In the genomic region with DNA sequence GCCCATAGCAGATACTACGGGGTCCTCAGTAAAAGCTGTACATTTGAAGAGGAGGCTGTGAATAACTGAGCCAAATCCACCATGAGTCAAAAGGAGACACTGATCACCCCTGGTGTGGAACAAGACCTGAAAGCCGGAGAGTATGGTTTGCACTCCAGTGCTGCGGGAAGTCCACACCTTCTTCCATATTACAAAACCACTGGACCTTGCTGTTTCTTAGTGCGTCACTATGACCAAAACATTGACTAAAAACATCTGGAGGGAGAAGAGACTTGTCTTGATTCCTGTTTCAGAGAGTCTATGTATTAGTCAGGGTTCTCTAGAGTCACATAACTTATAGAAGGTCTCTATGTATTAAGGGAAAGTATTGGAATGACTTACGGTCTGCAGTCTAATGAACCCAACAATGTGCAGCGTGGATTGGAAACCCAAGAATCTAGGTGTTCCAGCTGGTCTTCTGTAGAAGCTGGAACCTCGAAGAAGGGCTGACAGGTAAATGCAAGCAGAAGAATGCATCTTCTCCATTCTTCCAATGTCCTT, we compare ENCODE assay signal across 8 mouse cellular contexts. TPM values are rescaled to one million over a fixed set of nuclear protein-coding genes. Genes with fewer than 3 reads are reported as not detected.
DNase-seq lines count a peak whose midpoint lies in the region; ATAC-seq lines count a peak whose summit lies in the region.

A gene (minus strand): TSS at position 490 of the 540 bp plus-strand sequence.

- intact Hi-C loops in gastrocnemius, postnatal 36 days (cut with DNase I): loop anchor here (10.0 kb wide), 1 partner anchor 47 kb away; no protein-coding TSS in a partner anchor

- no peaks in the 10 kb centered on the region for H3K9me3 ChIP-seq in intestine, embryonic 15.5 days
- no peaks in the 10 kb centered on the region for H3K9me3 ChIP-seq in midbrain, embryonic 10.5 days (replicated peaks)

- H3K36me3 ChIP-seq in intestine, embryonic 15.5 days: no peaks in the 10 kb centered on the region
- H3K36me3 ChIP-seq in midbrain, embryonic 10.5 days: no peaks in the 10 kb centered on the region

- no peak within 1 kb of the TSS for H3K27ac ChIP-seq in intestine, embryonic 15.5 days
- H3K27ac ChIP-seq in midbrain, embryonic 10.5 days (replicated peaks): no peak within 1 kb of the TSS

- H3K27me3 ChIP-seq in intestine, embryonic 15.5 days (replicated peaks): no peaks in the 10 kb centered on the region
- no peaks in the 10 kb centered on the region for H3K27me3 ChIP-seq in midbrain, embryonic 10.5 days (ENCODE audit: low read depth, poor library complexity, severe bottlenecking)

- 95% methylated on average over 7 of the region's 7 CpGs for WGBS in intestine, embryonic 15.5 days
- WGBS in midbrain, embryonic 10.5 days: 92% methylated on average over 7 of the region's 7 CpGs

- peak; percentile 61 for DNase-seq in heart, adult 11 months
- DNase-seq in heart, adult 9 months (ENCODE audit: low spot score in 2 of 2): no peak
- DNase-seq in adrenal gland, postnatal 4 days (ENCODE audit: low spot score in 2 of 2): no peak
- DNase-seq in gastrocnemius, postnatal 36 days: no peak
- DNase-seq in midbrain, embryonic 10.5 days (ENCODE audit: low spot score): no peak
- DNase-seq in right cerebral cortex, postnatal 36 days (ENCODE audit: low spot score in 2 of 2): no peak
- no peak for DNase-seq in urinary bladder, postnatal 36 days (ENCODE audit: low spot score in 2 of 2)

- H3K4me3 ChIP-seq in intestine, embryonic 15.5 days (replicated peaks): no peak within 1 kb of the TSS
- no peak within 1 kb of the TSS for H3K4me3 ChIP-seq in midbrain, embryonic 10.5 days

- no peaks in the 10 kb centered on the region for H3K4me1 ChIP-seq in intestine, embryonic 15.5 days (replicated peaks)
- H3K4me1 ChIP-seq in midbrain, embryonic 10.5 days: no peaks in the 10 kb centered on the region

- no peak for ATAC-seq in intestine, embryonic 15.5 days

- no peak within 1 kb of the TSS for H3K4me2 ChIP-seq in intestine, embryonic 15.5 days (replicated peaks)

- no peak within 1 kb of the TSS for H3K9ac ChIP-seq in intestine, embryonic 15.5 days

RNA-seq across cellular contexts. Expression of the gene that starts here (rescaled TPM):
- 10 to 100 TPM; 36.9 to 40.5 TPM for total RNA-seq in adrenal gland, postnatal 4 days (2021)
- total RNA-seq in gastrocnemius, postnatal 36 days (2021): 100 to 1,000 TPM; 182 to 223 TPM
- polyA plus RNA-seq in intestine, embryonic 15.5 days (2015; fragmentation: Nextera tagmentation; extraction: Ambion mirVana): 22.3 and 28.8 TPM in 2 replicates
- polyA plus RNA-seq in midbrain, embryonic 10.5 days (2016; fragmentation: Nextera tagmentation; extraction: Ambion mirVana): 29.2 and 41.1 TPM in 2 replicates

Comparison
In these comparisons a context has a peak if more than half of its experiments do, and no peak if none do; other contexts are left out.
1. RNA of the gene that starts here (total RNA-seq): 182 to 223 TPM in gastrocnemius, postnatal 36 days; 36.9 to 40.5 TPM in adrenal gland, postnatal 4 days; every median in the first group is over 4 times any median in the second.